Mouse (Mus musculus): ENCODE results near the gene Faxc. TPM values are rescaled to one million over a fixed set of nuclear protein-coding genes. Genes with fewer than 3 reads are reported as not detected.

Faxc gene
- total RNA-seq, 1 experiment = 2.0 TPM

- TF ChIP-seq ZC3H11A (IDR thresholded peaks at IDR 0.05; ENCODE audit: borderline replicate concordance, low read depth, low read length) (no peak), CHD2 (IDR thresholded peaks at IDR 0.05; ENCODE audit: low read depth, low read length) (no peak), ZNF384 (IDR thresholded peaks at IDR 0.05; ENCODE audit: low read depth, low read length) (no peak), MAFK (IDR thresholded peaks at IDR 0.05; ENCODE audit: insufficient read depth, low read depth, low read length) (no peak), HCFC1 (IDR thresholded peaks at IDR 0.05; ENCODE audit: borderline replicate concordance, insufficient read depth, low read length) (no peak)
- Histone ChIP-seq H3K27ac (ENCODE audit: insufficient read depth, low read depth, low read length, poor library complexity, severe bottlenecking) (no peak overlapping the region), H3K4me3 (ENCODE audit: insufficient read depth in 1 of 2, low read depth in 1 of 2, low read length in 2 of 2, poor library complexity in 1 of 2, severe bottlenecking in 1 of 2) (no peak overlapping the region), H3K36me3 (ENCODE audit: control insufficient read depth, insufficient read depth, low read length, poor library complexity, severe bottlenecking) (no peaks in the 10 kb centered on the region), H3K9me3 (ENCODE audit: control insufficient read depth, insufficient read depth, low read depth, low read length) (no peaks in the 10 kb centered on the region), H3K4me1 (ENCODE audit: control insufficient read depth in 2 of 2, insufficient read depth in 2 of 2, low read length in 2 of 2, poor library complexity in 1 of 2) (no peaks in the 10 kb centered on the region), H3K9ac (ENCODE audit: insufficient read depth, low read depth, low read length, poor library complexity, severe bottlenecking) (no peak overlapping the region)
- in situ Hi-C loops (cut with MboI; ENCODE audit: low sequenced_read_pairs in 2 of 2, unreplicated experiment in 2 of 2) = no loop called here
- no peak for DNase-seq (ENCODE audit: low read depth, low spot score)
Measured at GRCm38 (mm10) chr4:21952255-21952654, 21.1 kb downstream of the Faxc start.

GRCm38 (mm10) chr4:21957570-21958321 lies 26.6 kb downstream of the Faxc start:
- no peak overlapping the region for H3K27ac ChIP-seq (ENCODE audit: insufficient read depth, low read depth, low read length, poor library complexity, severe bottlenecking)
- TF ChIP-seq CHD2 (IDR thresholded peaks at IDR 0.05; ENCODE audit: low read depth, low read length) = no peak
- peak; percentile 74; the same call in 1 of the 2 replicates for TF ChIP-seq ZC3H11A (IDR thresholded peaks at IDR 0.05; ENCODE audit: borderline replicate concordance, low read depth, low read length)
- in situ Hi-C loops (cut with MboI; ENCODE audit: low sequenced_read_pairs in 2 of 2, unreplicated experiment in 2 of 2) = no loop called here
- H3K9ac ChIP-seq (ENCODE audit: insufficient read depth, low read depth, low read length, poor library complexity, severe bottlenecking) = no peak overlapping the region
- H3K36me3 ChIP-seq (ENCODE audit: control insufficient read depth, insufficient read depth, low read length, poor library complexity, severe bottlenecking) = no peaks in the 10 kb centered on the region
- DNase-seq (ENCODE audit: low read depth, low spot score) = peak; percentile 80
- H3K4me1 ChIP-seq (ENCODE audit: control insufficient read depth in 2 of 2, insufficient read depth in 2 of 2, low read length in 2 of 2, poor library complexity in 1 of 2) = peaks cover 0 to 3% of the 10 kb centered on the region in 2 experiments; a peak in 2 of 4 replicates
- 0 out of 4 replicates have a peak overlapping the region, but pooled peaks of 1 of the 2 experiments have one; percentile 2 for H3K4me3 ChIP-seq (ENCODE audit: insufficient read depth in 1 of 2, low read depth in 1 of 2, low read length in 2 of 2, poor library complexity in 1 of 2, severe bottlenecking in 1 of 2)
- no peaks in the 10 kb centered on the region for H3K9me3 ChIP-seq (ENCODE audit: control insufficient read depth, insufficient read depth, low read depth, low read length)

GRCm38 (mm10) chr4:21971949-21972348 lies 40.8 kb downstream of the Faxc start:
- H3K4me3 ChIP-seq (ENCODE audit: insufficient read depth in 1 of 2, low read depth in 1 of 2, low read length in 2 of 2, poor library complexity in 1 of 2, severe bottlenecking in 1 of 2) = no peak overlapping the region
- TF ChIP-seq MAFK (IDR thresholded peaks at IDR 0.05; ENCODE audit: insufficient read depth, low read depth, low read length) = no peak
- TF ChIP-seq ZNF384 (IDR thresholded peaks at IDR 0.05; ENCODE audit: low read depth, low read length) = no peak
- TF ChIP-seq HCFC1 (IDR thresholded peaks at IDR 0.05; ENCODE audit: borderline replicate concordance, insufficient read depth, low read length) = no peak
- no peak for TF ChIP-seq ZC3H11A (IDR thresholded peaks at IDR 0.05; ENCODE audit: borderline replicate concordance, low read depth, low read length)
- no peak for TF ChIP-seq CHD2 (IDR thresholded peaks at IDR 0.05; ENCODE audit: low read depth, low read length)
- H3K36me3 ChIP-seq (ENCODE audit: control insufficient read depth, insufficient read depth, low read length, poor library complexity, severe bottlenecking) = no peaks in the 10 kb centered on the region
- in situ Hi-C loops (cut with MboI; ENCODE audit: low sequenced_read_pairs in 2 of 2, unreplicated experiment in 2 of 2) = no loop called here
- no peak for DNase-seq (ENCODE audit: low read depth, low spot score)
- 0 out of 4 replicates have a peak, but pooled peaks cover 0 to 2% of the 10 kb centered on the region in 2 experiments for H3K4me1 ChIP-seq (ENCODE audit: control insufficient read depth in 2 of 2, insufficient read depth in 2 of 2, low read length in 2 of 2, poor library complexity in 1 of 2)
- H3K27ac ChIP-seq (ENCODE audit: insufficient read depth, low read depth, low read length, poor library complexity, severe bottlenecking) = no peak overlapping the region
- H3K9ac ChIP-seq (ENCODE audit: insufficient read depth, low read depth, low read length, poor library complexity, severe bottlenecking) = no peak overlapping the region
- no peaks in the 10 kb centered on the region for H3K9me3 ChIP-seq (ENCODE audit: control insufficient read depth, insufficient read depth, low read depth, low read length)

- 0 out of 4 replicates have a peak, but pooled peaks cover 0 to 2% of the 10 kb centered on the region in 2 experiments for H3K4me1 ChIP-seq (ENCODE audit: control insufficient read depth in 2 of 2, insufficient read depth in 2 of 2, low read length in 2 of 2, poor library complexity in 1 of 2)
- H3K4me3 ChIP-seq (ENCODE audit: insufficient read depth in 1 of 2, low read depth in 1 of 2, low read length in 2 of 2, poor library complexity in 1 of 2, severe bottlenecking in 1 of 2) = no peak overlapping the region
- no peak for DNase-seq (ENCODE audit: low read depth, low spot score)
- H3K27ac ChIP-seq (ENCODE audit: insufficient read depth, low read depth, low read length, poor library complexity, severe bottlenecking) = no peak overlapping the region
- TF ChIP-seq ZNF384 (IDR thresholded peaks at IDR 0.05; ENCODE audit: low read depth, low read length) (no peak), ZC3H11A (IDR thresholded peaks at IDR 0.05; ENCODE audit: borderline replicate concordance, low read depth, low read length) (no peak), CHD2 (IDR thresholded peaks at IDR 0.05; ENCODE audit: low read depth, low read length) (no peak), MAFK (IDR thresholded peaks at IDR 0.05; ENCODE audit: insufficient read depth, low read depth, low read length) (no peak), HCFC1 (IDR thresholded peaks at IDR 0.05; ENCODE audit: borderline replicate concordance, insufficient read depth, low read length) (no peak)
- no peaks in the 10 kb centered on the region for H3K9me3 ChIP-seq (ENCODE audit: control insufficient read depth, insufficient read depth, low read depth, low read length)
- in situ Hi-C loops (cut with MboI; ENCODE audit: low sequenced_read_pairs in 2 of 2, unreplicated experiment in 2 of 2) = no loop called here
- no peaks in the 10 kb centered on the region for H3K36me3 ChIP-seq (ENCODE audit: control insufficient read depth, insufficient read depth, low read length, poor library complexity, severe bottlenecking)
- H3K9ac ChIP-seq (ENCODE audit: insufficient read depth, low read depth, low read length, poor library complexity, severe bottlenecking) = no peak overlapping the region
Measured at GRCm38 (mm10) chr4:21974126-21974525, 43.0 kb downstream of the Faxc start.
